Mouse (Mus musculus): ENCODE results near the gene Lmx1b.

DNA sequence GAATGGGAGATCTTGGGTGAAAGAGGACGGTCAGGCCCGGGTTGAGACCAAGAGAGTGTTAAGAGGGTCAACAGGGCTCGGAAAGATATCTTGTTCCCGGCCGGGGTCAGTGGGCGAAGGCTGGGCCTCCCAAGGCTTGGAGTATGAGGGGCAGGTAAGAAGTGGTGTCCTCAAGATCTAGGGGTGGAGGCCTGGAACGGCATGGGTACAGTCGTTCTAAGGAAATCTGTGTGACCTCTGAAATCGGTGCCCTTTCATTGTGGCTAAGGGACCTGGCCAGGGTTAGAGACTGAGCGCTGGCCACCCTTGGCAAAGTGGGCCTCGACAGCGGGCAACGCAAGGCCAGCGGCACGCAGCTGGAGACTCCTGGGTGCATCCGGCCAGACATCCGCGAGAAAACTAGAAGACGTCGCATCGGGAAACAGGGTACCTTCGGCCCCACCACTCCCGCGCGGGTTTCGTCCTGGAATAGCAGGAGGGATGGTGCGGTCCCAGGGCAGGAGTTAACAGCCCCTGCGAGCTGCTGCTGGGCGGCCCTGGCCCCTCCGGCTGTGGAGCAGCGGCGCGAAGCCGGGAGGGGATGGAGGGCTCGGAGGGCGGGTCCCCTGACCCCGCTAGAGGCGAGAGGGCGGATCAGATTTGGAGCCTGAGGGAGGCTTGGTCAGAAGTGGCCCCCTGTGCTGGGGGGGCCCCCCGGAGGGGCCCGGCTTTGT, 1.7 kb upstream of the Lmx1b start:
- TF ChIP-seq CTCF (IDR thresholded peaks at IDR 0.05; ENCODE audit: low read depth, low read length) = no peak
- TF ChIP-seq POLR2A (IDR thresholded peaks at IDR 0.05; ENCODE audit: borderline replicate concordance, low read depth, low read length) = no peak

Measured in bone marrow macrophage, adult 2 months (primary cell).